Mouse (Mus musculus) intestine, embryonic 14.5 days (tissue): ENCODE measurements at regions not wholly inside any gene's neighbourhood (a gene's known extent, or its start where the extent isn't known, plus 50 kb on each side); places are given as distances from the start of the nearest gene placed in this dataset.

Source experiments
- ATAC-seq: fragments of 200-750 bp; cut with Nextera tagmentation; replicated peaks from 2 replicates; pipeline ENCODE4 v1.8.0; 2017; ENCODE audit warnings: low read depth, moderate number of reproducible peaks, moderate TSS enrichment, moderate library complexity; ENCODE audit not compliant: low FRiP score, low TSS enrichment
- DNase-seq: peaks from one replicate; pipeline ENCODE4 v3.0.0-alpha.2; 2018; ENCODE audit warnings: low spot score
- H3K27ac ChIP-seq: fragments of 300-500 bp; sonication (generic); 2 replicates; pipeline ENCODE4 v1.5.1; 2014; ENCODE audit warnings: low read depth, mild to moderate bottlenecking, control low read depth
- H3K27me3 ChIP-seq: fragments of 300-500 bp; sonication (generic); replicated peaks from 2 replicates; pipeline ENCODE4 v1.6.1; 2014; ENCODE audit warnings: low read length, control low read depth; ENCODE audit not compliant: control insufficient read depth, insufficient read depth
- H3K36me3 ChIP-seq: fragments of 300-500 bp; sonication (generic); 2 replicates; pipeline ENCODE4 v1.6.1; 2014; ENCODE audit warnings: low read length, control low read depth; ENCODE audit not compliant: control insufficient read depth, insufficient read depth
- H3K4me1 ChIP-seq: fragments of 300-500 bp; sonication (generic); replicated peaks from 2 replicates; pipeline ENCODE4 v1.6.1; 2014; ENCODE audit warnings: low read length, control low read depth, mixed read lengths; ENCODE audit not compliant: control insufficient read depth, insufficient read depth
- H3K4me2 ChIP-seq: fragments of 300-500 bp; sonication (generic); 2 replicates; pipeline ENCODE4 v1.6.1; 2014; ENCODE audit warnings: low read length
- H3K4me3 ChIP-seq: fragments of 300-500 bp; sonication (generic); 2 replicates; pipeline ENCODE4 v1.5.1; 2014; ENCODE audit warnings: low read depth, low read length, control low read depth, mixed read lengths
- H3K9ac ChIP-seq: fragments of 300-500 bp; sonication (generic); 2 replicates; pipeline ENCODE4 v1.6.1; 2014; ENCODE audit warnings: mild to moderate bottlenecking, low read length
- H3K9me3 ChIP-seq: fragments of 300-500 bp; sonication (generic); 2 replicates; pipeline ENCODE4 v1.6.1; 2016; ENCODE audit warnings: low read length, control low read depth; ENCODE audit not compliant: control insufficient read depth
- whole genome bisulfite sequencing: fragments of 180-500 bp; shearing (Covaris S2); extraction: QIAGEN DNeasy Blood & Tissue Kit; methylation state at CpG from one replicate; pipeline ENCODE4 v1.1.7; 2014; 5-methylcytosine and 5-hydroxymethylcytosine counted together

DNA sequence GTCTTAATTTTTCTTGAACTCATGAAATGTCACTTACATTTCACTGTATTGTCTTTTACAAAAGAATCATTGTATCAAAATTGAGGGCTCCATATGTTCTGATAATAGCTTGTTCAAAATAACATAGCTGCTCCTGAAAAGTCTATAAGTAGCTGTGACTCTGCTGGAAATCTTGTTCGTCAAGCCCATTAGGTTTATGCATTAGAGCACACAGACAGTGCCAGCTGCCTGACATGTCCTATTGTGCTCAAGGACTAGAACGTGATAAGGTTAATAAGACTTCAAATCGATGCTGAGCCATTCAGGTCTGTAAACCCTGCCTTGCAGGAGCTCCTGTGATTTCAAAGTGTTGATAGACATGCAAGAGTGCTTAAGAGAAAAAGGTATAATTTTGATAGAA, 438.0 kb downstream of the Fam198b start:
- no peaks in the 10 kb centered on the region for H3K4me1 ChIP-seq
- no peaks in the 10 kb centered on the region for H3K36me3 ChIP-seq
- no peaks in the 10 kb centered on the region for H3K9me3 ChIP-seq
- WGBS = 79% methylated on average over 3 of the region's 3 CpGs
- no peaks in the 10 kb centered on the region for H3K27me3 ChIP-seq
- no peak overlapping the region for H3K9ac ChIP-seq
- H3K4me3 ChIP-seq = no peak overlapping the region
- DNase-seq (no peak), ATAC-seq (no peak)
- no peak overlapping the region for H3K4me2 ChIP-seq
- H3K27ac ChIP-seq = no peak overlapping the region

DNA sequence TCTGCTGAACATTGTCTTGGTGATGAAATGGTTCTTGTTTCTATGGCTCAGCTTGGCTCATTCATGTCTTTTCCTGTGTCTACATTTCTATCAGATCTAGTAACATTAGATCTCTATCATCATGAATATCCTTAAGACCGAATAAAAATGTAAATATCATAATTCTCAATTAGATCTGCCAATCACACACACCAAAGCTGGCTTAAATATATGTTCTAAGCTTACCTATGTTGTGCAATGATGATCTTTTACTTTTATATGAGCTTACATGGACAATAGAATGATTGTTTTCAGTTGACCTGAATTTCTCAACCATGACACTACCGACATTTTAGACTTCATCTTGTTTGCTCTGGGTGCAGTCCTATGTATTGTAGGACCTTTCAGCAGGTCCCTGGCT, 440.4 kb downstream of the Fam198b start:
- Histone ChIP-seq H3K4me3 (no peak overlapping the region), H3K4me1 (no peaks in the 10 kb centered on the region), H3K9me3 (no peaks in the 10 kb centered on the region), H3K36me3 (no peaks in the 10 kb centered on the region), H3K9ac (no peak overlapping the region), H3K4me2 (no peak overlapping the region), H3K27ac (no peak overlapping the region), H3K27me3 (no peaks in the 10 kb centered on the region)
- 88% methylated on average over 2 of the region's 2 CpGs for WGBS
- DNase-seq (no peak), ATAC-seq (no peak)

DNA sequence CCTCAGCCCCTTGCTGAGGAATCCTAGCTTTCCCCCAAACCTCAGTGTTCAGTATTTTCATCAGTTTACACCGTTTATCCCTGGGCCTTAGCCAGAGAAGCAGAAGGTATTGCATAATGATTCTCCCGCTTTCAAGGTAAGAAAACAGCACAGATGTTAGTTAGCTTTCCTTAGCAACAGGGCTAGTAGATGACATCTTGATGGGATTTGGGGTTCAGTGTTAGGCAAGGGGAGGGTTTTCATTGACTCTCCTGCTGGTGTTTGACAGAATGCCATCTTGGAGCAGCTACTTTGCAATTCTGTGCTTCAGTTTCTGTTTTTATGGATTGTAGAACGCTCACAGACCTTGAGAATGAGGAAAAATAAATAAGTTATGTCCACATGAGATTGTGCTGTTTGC, 447.4 kb downstream of the Fam198b start:
- H3K27me3 ChIP-seq = no peaks in the 10 kb centered on the region
- no peak overlapping the region for H3K27ac ChIP-seq
- DNase-seq (no peak), ATAC-seq (no peak)
- no peaks in the 10 kb centered on the region for H3K36me3 ChIP-seq
- H3K4me1 ChIP-seq = no peaks in the 10 kb centered on the region
- no peak overlapping the region for H3K9ac ChIP-seq
- no peak overlapping the region for H3K4me3 ChIP-seq
- no peaks in the 10 kb centered on the region for H3K9me3 ChIP-seq
- WGBS = 73% methylated on average over 3 of the region's 3 CpGs
- no peak overlapping the region for H3K4me2 ChIP-seq

DNA sequence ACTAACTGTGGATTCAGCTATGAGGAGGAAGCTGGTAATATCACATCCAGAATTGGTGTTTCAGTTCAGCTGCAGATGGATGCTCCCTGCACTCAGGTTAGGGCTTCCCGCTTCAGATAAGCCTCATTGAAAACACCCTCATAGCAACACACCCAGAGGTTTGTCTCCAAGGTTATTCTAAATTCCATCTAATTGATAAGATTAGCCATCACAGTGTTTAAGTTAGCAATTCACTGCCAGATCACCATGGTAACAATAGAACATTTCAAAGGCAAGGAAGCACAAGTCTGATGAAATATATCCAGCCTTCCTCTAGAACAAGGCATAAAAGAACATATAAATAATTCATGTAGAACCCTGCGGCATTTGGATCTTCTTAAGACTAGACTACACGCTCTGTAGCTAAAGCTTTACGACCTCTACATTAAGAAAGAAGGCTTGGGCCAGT, 450.1 kb downstream of the Fam198b start:
- no peak for ATAC-seq
- Histone ChIP-seq H3K36me3 (no peaks in the 10 kb centered on the region), H3K27ac (no peak overlapping the region), H3K4me2 (no peak overlapping the region), H3K27me3 (no peaks in the 10 kb centered on the region), H3K9me3 (no peaks in the 10 kb centered on the region), H3K9ac (no peak overlapping the region), H3K4me1 (no peaks in the 10 kb centered on the region), H3K4me3 (no peak overlapping the region)
- DNase-seq = no peak
- 65% methylated on average over 4 of the region's 4 CpGs for WGBS

DNA sequence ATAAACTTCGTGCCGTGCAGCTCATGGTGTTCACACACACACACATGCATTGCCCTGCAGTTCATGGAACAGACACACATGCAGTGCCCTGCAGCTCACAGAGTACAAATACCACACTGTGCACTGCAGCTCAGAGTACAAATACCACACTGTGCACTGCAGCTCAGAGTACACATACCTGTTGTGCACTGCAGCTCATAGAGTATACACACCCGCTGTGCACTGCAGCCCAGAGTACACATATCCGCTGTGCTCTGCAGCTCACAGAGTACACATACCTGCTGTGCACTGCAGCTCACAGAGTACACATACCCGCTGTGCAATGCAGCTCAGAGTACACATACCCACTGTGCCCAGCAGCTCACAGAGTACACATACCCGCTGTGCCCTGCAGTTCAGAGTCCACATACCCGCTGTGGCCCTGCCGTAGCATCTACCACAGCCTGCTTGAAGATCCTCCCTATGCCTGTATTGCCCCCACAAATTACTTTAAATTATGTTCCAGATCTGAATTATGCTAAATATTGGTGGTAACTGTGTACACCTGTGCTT, 451.9 kb downstream of the Fam198b start:
- Histone ChIP-seq H3K9me3 (no peaks in the 10 kb centered on the region), H3K4me1 (no peaks in the 10 kb centered on the region), H3K36me3 (no peaks in the 10 kb centered on the region), H3K27me3 (no peaks in the 10 kb centered on the region), H3K27ac (no peak overlapping the region), H3K4me3 (no peak overlapping the region), H3K4me2 (no peak overlapping the region), H3K9ac (no peak overlapping the region)
- no peak for DNase-seq
- 89% methylated on average over 8 of the region's 8 CpGs for WGBS
- no peak for ATAC-seq

DNA sequence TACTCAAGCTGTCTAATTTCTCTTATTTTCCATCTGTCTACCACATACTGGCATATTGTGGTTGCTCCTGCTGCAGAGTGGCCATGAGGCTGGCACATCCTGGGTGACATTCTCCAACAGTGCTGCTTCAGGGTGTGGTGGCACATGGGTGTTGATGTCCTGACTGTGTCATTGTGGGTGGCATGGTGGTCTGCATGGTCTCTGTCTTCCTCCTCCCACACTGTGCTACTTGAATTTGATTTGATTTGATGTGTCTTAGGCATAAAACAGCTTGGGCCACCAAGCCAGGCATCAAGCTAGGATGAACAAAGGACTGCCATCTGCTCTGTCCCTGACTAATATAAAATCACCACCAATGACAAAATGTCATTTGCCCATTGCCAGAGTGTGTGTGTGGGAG, 434.7 kb downstream of the Gria2 start:
- Histone ChIP-seq H3K27ac (no peak overlapping the region), H3K4me2 (no peak overlapping the region), H3K9me3 (no peaks in the 10 kb centered on the region), H3K4me1 (no peaks in the 10 kb centered on the region), H3K4me3 (no peak overlapping the region), H3K36me3 (no peaks in the 10 kb centered on the region), H3K9ac (no peak overlapping the region), H3K27me3 (no peaks in the 10 kb centered on the region)
- DNase-seq (no peak), ATAC-seq (no peak)

DNA sequence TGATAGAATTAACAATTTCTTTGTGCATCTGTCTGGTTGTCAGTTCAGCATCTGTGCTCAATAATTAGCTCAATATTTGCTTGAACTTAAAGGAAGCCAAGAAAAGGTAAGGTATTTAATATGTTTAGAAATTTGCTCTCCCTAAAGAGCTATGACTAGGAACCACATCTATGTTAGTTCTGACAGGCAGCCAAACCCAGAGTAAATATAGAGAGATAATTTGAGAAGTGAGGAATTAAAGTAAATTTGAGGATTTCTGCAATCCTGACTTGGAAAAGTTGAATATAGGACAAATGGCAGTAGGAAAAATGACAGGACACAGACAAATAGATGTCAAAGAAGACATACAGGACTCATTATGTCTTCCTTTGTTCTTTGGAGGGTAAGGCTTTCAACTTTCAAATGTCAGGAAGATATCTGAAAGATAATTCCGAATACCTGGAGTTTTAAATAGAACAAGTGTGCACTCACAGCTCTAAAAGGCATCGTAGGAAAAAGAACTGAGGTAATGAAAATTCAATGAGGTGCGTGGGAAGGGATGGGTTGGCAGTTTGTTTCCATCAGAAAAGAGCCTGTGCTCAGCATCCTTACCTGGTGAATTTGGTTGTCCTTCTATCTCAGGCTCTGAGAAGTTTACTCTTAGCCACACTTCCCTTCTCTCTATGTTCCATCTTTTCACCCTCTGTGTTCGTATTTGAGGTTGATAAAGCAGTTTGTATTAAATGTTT, 433.3 kb downstream of the Gria2 start:
- no peak overlapping the region for H3K4me2 ChIP-seq
- H3K27me3 ChIP-seq = no peaks in the 10 kb centered on the region
- ATAC-seq = no peak
- H3K9ac ChIP-seq = no peak overlapping the region
- no peak overlapping the region for H3K4me3 ChIP-seq
- no peak for DNase-seq
- H3K9me3 ChIP-seq = no peaks in the 10 kb centered on the region
- no peaks in the 10 kb centered on the region for H3K36me3 ChIP-seq
- no peak overlapping the region for H3K27ac ChIP-seq
- H3K4me1 ChIP-seq = no peaks in the 10 kb centered on the region
- 76% methylated on average over 4 of the region's 4 CpGs for WGBS

DNA sequence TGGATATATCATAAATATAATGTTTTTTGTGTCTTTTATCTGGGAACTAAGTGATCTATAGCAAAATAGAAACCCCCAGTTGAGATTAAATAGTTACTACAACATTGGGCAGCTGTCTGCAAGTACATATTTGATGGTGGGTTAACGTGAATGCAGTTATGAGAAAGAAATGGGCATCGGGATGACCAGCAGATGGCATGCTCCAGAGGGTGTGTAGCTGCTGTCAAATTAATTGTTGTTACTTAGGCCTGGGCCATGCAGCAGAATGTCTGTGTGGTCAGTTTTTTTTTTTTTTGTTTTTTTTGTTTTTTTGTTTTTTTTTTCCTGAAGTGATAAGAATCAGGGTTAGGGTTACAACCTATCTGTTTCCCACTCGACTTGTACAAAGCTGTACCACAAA, 430.2 kb downstream of the Gria2 start:
- WGBS = 55% methylated on average over 3 of the region's 3 CpGs
- H3K9ac ChIP-seq = no peak overlapping the region
- H3K4me1 ChIP-seq = no peaks in the 10 kb centered on the region
- DNase-seq (no peak), ATAC-seq (no peak)
- no peaks in the 10 kb centered on the region for H3K36me3 ChIP-seq
- H3K4me2 ChIP-seq = no peak overlapping the region
- H3K27me3 ChIP-seq = no peaks in the 10 kb centered on the region
- H3K9me3 ChIP-seq = no peaks in the 10 kb centered on the region
- no peak overlapping the region for H3K27ac ChIP-seq
- no peak overlapping the region for H3K4me3 ChIP-seq

DNA sequence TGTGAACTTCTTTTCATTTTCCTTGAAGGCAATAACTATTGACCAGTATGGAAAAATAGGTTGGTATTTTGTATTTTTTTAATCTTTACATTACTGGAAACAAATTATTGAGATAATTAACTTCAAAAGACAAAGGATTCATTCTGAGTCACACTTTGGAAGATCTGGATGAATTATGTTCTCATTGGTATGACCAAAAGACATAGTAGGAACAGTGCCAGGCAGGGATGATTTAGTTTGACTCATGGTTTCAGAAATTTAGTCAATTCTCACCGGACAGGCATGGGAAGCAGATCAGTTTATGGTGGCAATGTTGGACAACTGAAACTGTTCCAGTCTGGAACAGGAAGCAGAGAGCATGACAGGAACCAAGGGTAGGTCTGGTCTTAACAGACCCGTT, 416.6 kb downstream of the Gria2 start:
- H3K9me3 ChIP-seq = no peaks in the 10 kb centered on the region
- no peak overlapping the region for H3K4me3 ChIP-seq
- no peaks in the 10 kb centered on the region for H3K4me1 ChIP-seq
- DNase-seq (no peak), ATAC-seq (no peak)
- H3K36me3 ChIP-seq = no peaks in the 10 kb centered on the region
- WGBS = 82% methylated on average over 2 of the region's 2 CpGs
- no peaks in the 10 kb centered on the region for H3K27me3 ChIP-seq
- no peak overlapping the region for H3K4me2 ChIP-seq
- no peak overlapping the region for H3K9ac ChIP-seq
- H3K27ac ChIP-seq = no peak overlapping the region
